Mouse (Mus musculus): Measurements from ENCODE around the gene Dcp1b. TPM values are rescaled to one million over a fixed set of nuclear protein-coding genes. Genes with fewer than 3 reads are reported as not detected.

Dcp1b gene
- polyA plus RNA-seq, 1 experiment = 1.7 TPM

DNA sequence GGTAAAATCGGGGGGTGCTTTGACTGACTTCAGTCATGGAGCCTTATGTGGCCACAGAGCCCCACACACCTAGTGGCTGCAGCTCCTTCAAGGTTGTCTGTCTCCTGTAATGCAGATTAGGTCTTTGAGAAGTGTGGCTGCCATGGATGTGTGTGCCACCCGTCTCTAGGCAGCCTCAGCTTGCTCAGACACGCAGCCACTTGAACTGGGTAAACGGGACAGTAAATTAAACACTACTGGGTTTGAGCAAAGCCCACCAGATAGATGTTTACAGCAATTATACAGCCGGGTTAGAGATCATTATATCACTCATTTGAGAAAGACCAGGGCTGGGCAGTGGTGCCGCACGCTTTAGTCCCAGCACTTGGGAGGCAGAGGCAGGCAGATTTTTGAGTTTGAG lies 19.5 kb downstream of the Dcp1b start:
- H3K4me3 ChIP-seq (ENCODE audit: insufficient read depth, poor library complexity, severe bottlenecking) = no peak overlapping the region
- H3K79me2 ChIP-seq (ENCODE audit: control insufficient read depth, insufficient read depth) = no peaks in the 10 kb centered on the region
- no peaks in the 10 kb centered on the region for H3K79me3 ChIP-seq (ENCODE audit: low read depth)
- no peak overlapping the region for H3ac ChIP-seq (ENCODE audit: control insufficient read depth, insufficient read length, low read depth)
- no peaks in the 10 kb centered on the region for H3K36me3 ChIP-seq (ENCODE audit: control insufficient read depth, insufficient read depth)
- H3K27me3 ChIP-seq (ENCODE audit: control insufficient read depth, insufficient read depth, insufficient read length) = no peaks in the 10 kb centered on the region
- TF ChIP-seq MAX (IDR thresholded peaks at IDR 0.05) (no peak), FOSL1 (IDR thresholded peaks at IDR 0.05; ENCODE audit: insufficient read depth, low read length, poor library complexity, severe bottlenecking) (no peak), USF1 (IDR thresholded peaks at IDR 0.05; ENCODE audit: low read depth) (no peak), MYOG (IDR thresholded peaks at IDR 0.05; ENCODE audit: control insufficient read depth, extremely low read depth, insufficient read length) (no peak), CEBPB (IDR thresholded peaks at IDR 0.05; ENCODE audit: low read depth) (no peak), MYOD1 (IDR thresholded peaks at IDR 0.05; ENCODE audit: control insufficient read depth, insufficient read length, low read depth) (no peak), CTCF (IDR thresholded peaks at IDR 0.05; ENCODE audit: control insufficient read depth, insufficient read depth, insufficient read length) (no peak)

DNA sequence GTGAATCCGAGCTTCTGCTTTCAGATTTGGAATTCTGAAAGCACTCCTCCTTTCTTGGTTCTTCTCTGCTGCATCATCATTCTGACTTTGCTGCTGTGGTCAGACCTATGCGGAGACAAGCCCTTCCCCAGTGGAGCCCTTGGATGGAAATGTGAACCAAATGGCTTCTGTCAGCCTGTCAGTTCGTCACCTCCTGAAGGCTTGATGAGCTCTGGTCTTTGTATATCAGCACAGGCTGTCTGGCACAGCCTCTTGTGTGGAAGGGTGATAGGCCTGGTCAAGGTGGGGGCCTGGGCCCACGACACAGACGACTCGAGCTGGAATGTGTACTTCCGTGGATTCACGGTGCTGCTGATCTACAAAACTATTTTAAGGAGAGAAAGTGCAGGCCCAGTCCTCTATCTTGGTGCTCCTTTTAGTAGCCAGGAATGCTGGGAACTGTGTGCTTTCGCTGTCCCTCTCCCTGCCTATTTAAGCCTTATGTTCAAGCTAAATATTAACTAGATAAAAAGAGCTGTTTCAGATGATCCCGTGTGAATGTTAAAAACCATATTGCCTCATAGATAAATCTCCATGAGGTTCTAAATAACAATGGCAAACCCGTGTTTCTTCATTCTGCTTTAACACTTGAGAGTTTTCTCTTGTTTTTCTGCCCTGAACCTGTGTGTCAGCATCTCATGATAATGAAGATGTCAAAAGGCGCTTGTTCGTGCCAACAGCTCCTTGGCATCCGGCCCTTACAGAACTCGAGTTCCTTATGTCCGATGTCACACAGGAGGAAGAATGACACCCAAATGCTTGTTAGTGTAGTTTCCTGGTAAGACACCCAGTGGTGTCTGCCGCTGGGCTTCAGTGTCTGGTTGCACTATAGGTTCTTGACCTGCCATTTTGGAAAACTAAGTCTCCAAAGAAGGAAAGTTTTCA lies 21.6 kb downstream of the Dcp1b start, which contains the start of gene Cacna1c:
Cacna1c (minus strand) TSS at position 37 of the 924 bp plus-strand sequence.
- Histone ChIP-seq H3ac (ENCODE audit: control insufficient read depth, insufficient read length, low read depth) (no peak within 1 kb of the TSS), H3K79me2 (ENCODE audit: control insufficient read depth, insufficient read depth) (no peaks in the 10 kb centered on the region), H3K36me3 (ENCODE audit: control insufficient read depth, insufficient read depth) (no peaks in the 10 kb centered on the region), H3K79me3 (ENCODE audit: low read depth) (no peaks in the 10 kb centered on the region), H3K4me3 (ENCODE audit: insufficient read depth, poor library complexity, severe bottlenecking) (no peak within 1 kb of the TSS), H3K27me3 (ENCODE audit: control insufficient read depth, insufficient read depth, insufficient read length) (no peaks in the 10 kb centered on the region)
- no peak for TF ChIP-seq MYOD1 (IDR thresholded peaks at IDR 0.05; ENCODE audit: control insufficient read depth, insufficient read length, low read depth)
- TF ChIP-seq FOSL1 (IDR thresholded peaks at IDR 0.05; ENCODE audit: insufficient read depth, low read length, poor library complexity, severe bottlenecking) = no peak
- no peak for TF ChIP-seq CTCF (IDR thresholded peaks at IDR 0.05; ENCODE audit: control insufficient read depth, insufficient read depth, insufficient read length)
- no peak for TF ChIP-seq MYOG (IDR thresholded peaks at IDR 0.05; ENCODE audit: control insufficient read depth, extremely low read depth, insufficient read length)
- TF ChIP-seq USF1 (IDR thresholded peaks at IDR 0.05; ENCODE audit: low read depth) = no peak
- TF ChIP-seq CEBPB (IDR thresholded peaks at IDR 0.05; ENCODE audit: low read depth) = no peak
- no peak for TF ChIP-seq MAX (IDR thresholded peaks at IDR 0.05)

DNA sequence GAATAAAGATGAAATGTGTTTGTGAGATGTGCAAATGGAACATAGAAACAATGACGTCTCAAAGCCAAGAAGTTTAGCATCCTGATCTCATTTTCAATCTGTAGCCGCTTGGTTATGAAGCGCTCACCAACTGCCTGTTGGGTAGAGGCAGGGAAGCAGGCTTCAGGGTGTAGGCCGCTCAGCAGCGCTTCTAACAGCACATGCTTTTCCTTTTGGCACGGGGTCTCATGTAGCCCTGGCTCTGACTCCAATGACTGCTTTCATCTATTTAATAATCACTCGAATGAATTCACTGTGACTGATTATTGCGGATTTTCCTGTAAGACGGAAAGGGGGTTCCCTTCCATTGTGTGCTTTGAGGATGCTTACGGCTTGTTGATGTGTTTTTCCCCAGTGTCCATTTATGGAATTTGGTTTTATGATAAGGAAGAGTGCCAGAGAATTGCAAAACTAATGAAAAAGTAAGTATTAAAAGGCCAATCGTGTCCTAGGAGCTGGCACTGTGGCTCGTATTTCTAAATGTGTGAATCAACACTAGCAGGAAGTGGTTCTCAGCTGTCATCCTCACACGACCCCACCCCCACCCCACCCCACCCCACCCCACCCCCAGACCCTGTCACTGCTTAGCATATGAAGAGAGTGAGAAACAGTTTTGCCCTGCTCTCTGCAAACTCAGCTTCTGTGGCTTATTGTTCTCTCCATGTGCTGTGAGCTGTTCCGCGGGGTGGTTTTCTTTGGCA lies 23.7 kb downstream of the Dcp1b start:
- Histone ChIP-seq H3K4me3 (ENCODE audit: insufficient read depth, poor library complexity, severe bottlenecking) (no peak overlapping the region), H3K79me2 (ENCODE audit: control insufficient read depth, insufficient read depth) (no peaks in the 10 kb centered on the region), H3K36me3 (ENCODE audit: control insufficient read depth, insufficient read depth) (no peaks in the 10 kb centered on the region), H3K79me3 (ENCODE audit: low read depth) (no peaks in the 10 kb centered on the region), H3K27me3 (ENCODE audit: control insufficient read depth, insufficient read depth, insufficient read length) (no peaks in the 10 kb centered on the region), H3ac (ENCODE audit: control insufficient read depth, insufficient read length, low read depth) (no peak overlapping the region)
- no peak for TF ChIP-seq CTCF (IDR thresholded peaks at IDR 0.05; ENCODE audit: control insufficient read depth, insufficient read depth, insufficient read length)
- no peak for TF ChIP-seq MYOG (IDR thresholded peaks at IDR 0.05; ENCODE audit: control insufficient read depth, extremely low read depth, insufficient read length)
- TF ChIP-seq MYOD1 (IDR thresholded peaks at IDR 0.05; ENCODE audit: control insufficient read depth, insufficient read length, low read depth) = no peak
- TF ChIP-seq MAX (IDR thresholded peaks at IDR 0.05) = no peak
- no peak for TF ChIP-seq FOSL1 (IDR thresholded peaks at IDR 0.05; ENCODE audit: insufficient read depth, low read length, poor library complexity, severe bottlenecking)
- TF ChIP-seq CEBPB (IDR thresholded peaks at IDR 0.05; ENCODE audit: low read depth) = no peak
- no peak for TF ChIP-seq USF1 (IDR thresholded peaks at IDR 0.05; ENCODE audit: low read depth)

DNA sequence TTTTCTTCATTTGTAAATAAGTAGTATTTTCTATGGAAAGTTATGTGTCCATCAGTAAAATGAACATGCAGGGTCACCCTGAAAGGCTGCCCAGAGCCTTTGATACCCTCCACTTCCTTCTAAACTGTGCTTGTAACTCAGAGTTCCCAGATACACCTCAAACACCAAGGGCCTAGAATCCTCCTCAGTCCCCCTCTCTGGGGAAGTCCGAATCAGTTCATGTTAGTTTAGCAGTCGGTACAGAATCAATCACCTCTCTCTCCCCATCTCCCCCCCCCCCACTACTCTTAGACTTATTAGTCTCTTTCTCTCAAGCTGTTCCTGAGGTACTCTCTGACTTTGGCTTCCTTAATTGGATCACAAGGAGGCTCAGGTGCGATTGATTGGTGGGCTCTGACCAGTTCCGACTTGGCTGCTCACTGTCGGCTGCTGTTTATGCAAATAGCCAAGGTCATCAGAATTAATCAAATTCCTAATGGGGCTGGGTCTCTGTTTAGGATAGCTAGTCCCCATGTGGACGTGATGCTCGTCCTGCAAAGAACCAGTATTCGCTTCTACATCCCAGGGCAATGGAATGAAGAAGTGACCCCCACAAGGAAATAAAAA lies 24.3 kb downstream of the Dcp1b start:
- no peaks in the 10 kb centered on the region for H3K79me3 ChIP-seq (ENCODE audit: low read depth)
- no peaks in the 10 kb centered on the region for H3K27me3 ChIP-seq (ENCODE audit: control insufficient read depth, insufficient read depth, insufficient read length)
- H3ac ChIP-seq (ENCODE audit: control insufficient read depth, insufficient read length, low read depth) = no peak overlapping the region
- TF ChIP-seq MAX (IDR thresholded peaks at IDR 0.05) (no peak), MYOG (IDR thresholded peaks at IDR 0.05; ENCODE audit: control insufficient read depth, extremely low read depth, insufficient read length) (no peak), CTCF (IDR thresholded peaks at IDR 0.05; ENCODE audit: control insufficient read depth, insufficient read depth, insufficient read length) (no peak), FOSL1 (IDR thresholded peaks at IDR 0.05; ENCODE audit: insufficient read depth, low read length, poor library complexity, severe bottlenecking) (no peak), CEBPB (IDR thresholded peaks at IDR 0.05; ENCODE audit: low read depth) (no peak), USF1 (IDR thresholded peaks at IDR 0.05; ENCODE audit: low read depth) (no peak), MYOD1 (IDR thresholded peaks at IDR 0.05; ENCODE audit: control insufficient read depth, insufficient read length, low read depth) (no peak)
- no peak overlapping the region for H3K4me3 ChIP-seq (ENCODE audit: insufficient read depth, poor library complexity, severe bottlenecking)
- H3K36me3 ChIP-seq (ENCODE audit: control insufficient read depth, insufficient read depth) = no peaks in the 10 kb centered on the region
- H3K79me2 ChIP-seq (ENCODE audit: control insufficient read depth, insufficient read depth) = no peaks in the 10 kb centered on the region

DNA sequence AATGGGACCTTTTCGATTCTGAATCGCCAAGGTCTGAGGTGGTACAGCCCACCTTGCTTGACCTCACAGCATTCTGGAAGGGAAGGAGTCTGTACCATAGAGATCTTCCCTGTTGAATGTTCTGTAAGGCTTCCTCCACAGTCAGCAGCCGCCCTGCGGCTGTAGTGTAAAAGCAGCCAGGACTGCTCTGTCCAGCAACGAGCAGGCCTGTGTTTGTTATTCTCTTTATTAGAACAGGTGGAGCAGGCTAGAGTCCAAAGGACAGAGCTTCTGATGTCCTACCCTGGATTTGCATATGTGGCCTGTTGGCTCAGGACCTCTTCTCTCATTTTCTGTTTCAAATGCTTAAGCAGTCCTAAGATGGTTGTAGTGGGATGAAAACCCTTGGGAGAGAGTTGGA lies 25.3 kb downstream of the Dcp1b start:
- Histone ChIP-seq H3K79me3 (ENCODE audit: low read depth) (no peaks in the 10 kb centered on the region), H3K79me2 (ENCODE audit: control insufficient read depth, insufficient read depth) (no peaks in the 10 kb centered on the region), H3K4me3 (ENCODE audit: insufficient read depth, poor library complexity, severe bottlenecking) (no peak overlapping the region), H3ac (ENCODE audit: control insufficient read depth, insufficient read length, low read depth) (no peak overlapping the region), H3K27me3 (ENCODE audit: control insufficient read depth, insufficient read depth, insufficient read length) (no peaks in the 10 kb centered on the region), H3K36me3 (ENCODE audit: control insufficient read depth, insufficient read depth) (no peaks in the 10 kb centered on the region)
- no peak for TF ChIP-seq CEBPB (IDR thresholded peaks at IDR 0.05; ENCODE audit: low read depth)
- no peak for TF ChIP-seq MAX (IDR thresholded peaks at IDR 0.05)
- no peak for TF ChIP-seq FOSL1 (IDR thresholded peaks at IDR 0.05; ENCODE audit: insufficient read depth, low read length, poor library complexity, severe bottlenecking)
- TF ChIP-seq CTCF (IDR thresholded peaks at IDR 0.05; ENCODE audit: control insufficient read depth, insufficient read depth, insufficient read length) = no peak
- no peak for TF ChIP-seq USF1 (IDR thresholded peaks at IDR 0.05; ENCODE audit: low read depth)
- no peak for TF ChIP-seq MYOG (IDR thresholded peaks at IDR 0.05; ENCODE audit: control insufficient read depth, extremely low read depth, insufficient read length)
- TF ChIP-seq MYOD1 (IDR thresholded peaks at IDR 0.05; ENCODE audit: control insufficient read depth, insufficient read length, low read depth) = no peak
